ENCODE assay signal across 26 mouse cellular contexts in the genomic region with DNA sequence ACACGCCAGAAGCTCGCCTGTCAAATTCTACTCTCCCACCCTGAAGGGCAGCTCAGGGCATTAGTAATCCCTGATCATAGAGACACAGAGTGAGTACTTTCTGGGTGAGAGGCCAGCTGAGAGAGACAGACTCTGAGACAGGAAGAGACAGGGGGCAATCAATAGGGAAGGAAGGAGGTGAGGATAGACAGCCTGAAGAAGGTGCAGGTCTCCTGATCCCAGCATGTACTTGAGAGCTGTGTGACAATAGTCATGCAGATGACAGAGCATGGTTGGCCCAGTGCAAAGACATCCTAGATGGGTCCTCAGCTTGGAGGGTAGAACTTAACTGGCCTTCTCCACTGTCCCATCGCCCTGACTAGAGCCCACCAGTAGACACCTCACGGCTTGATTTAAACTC.
"Had no signal": no experiment of that assay in that cellular context is flagged by ENCODE, and none has a peak within 500 bp of the region (broad histone marks: within the 10 kb centered on the region; RNA-seq: fewer than 3 reads in every experiment).

No protein-coding gene starts in this region.

- H3K4me2 ChIP-seq: heart, embryonic 11.5 days; heart, embryonic 13.5 days; heart, embryonic 15.5 days; hindbrain, embryonic 12.5 days; hindbrain, embryonic 14.5 days; intestine, embryonic 15.5 days; kidney, embryonic 15.5 days; limb, embryonic 13.5 days; limb, embryonic 15.5 days had no signal

- ATAC-seq: hindbrain, embryonic 16.5 days; inflammation-experienced regulatory T-cells, adult 6 months; intestine, embryonic 15.5 days; intestine, postnatal 0 days had no signal

- H3K4me1 ChIP-seq: heart, embryonic 13.5 days; heart, embryonic 15.5 days; hindbrain, embryonic 10.5 days; hindbrain, embryonic 12.5 days; intestine, embryonic 15.5 days; kidney, embryonic 15.5 days; limb, embryonic 13.5 days; limb, embryonic 15.5 days had no signal

- H3K4me3 ChIP-seq: gastrocnemius, adult 2 months; heart, adult 2 months; heart, embryonic 13.5 days; heart, embryonic 15.5 days; hindbrain, embryonic 10.5 days; hindbrain, embryonic 12.5 days; intestine, embryonic 15.5 days; kidney, embryonic 15.5 days; limb, embryonic 13.5 days; limb, embryonic 15.5 days had no signal

- DNase-seq: gastrocnemius, adult 2 months; gastrocnemius, postnatal 10 days; gastrocnemius, postnatal 25 days; heart, adult 2 months; heart, postnatal 4 days; kidney, adult 2 months; kidney, adult 9 months; kidney, postnatal 14 days; kidney, postnatal 36 days; layer of hippocampus, adult 9-11 months; layer of hippocampus, postnatal 36 days; left cerebral cortex, postnatal 4 days had no signal

- H3K9me3 ChIP-seq: heart, embryonic 13.5 days; heart, embryonic 15.5 days; hindbrain, embryonic 10.5 days; hindbrain, embryonic 12.5 days; intestine, embryonic 15.5 days; kidney, embryonic 15.5 days; limb, embryonic 13.5 days; limb, embryonic 15.5 days had no signal

- H3K27me3 ChIP-seq: hindbrain, embryonic 12.5 days; intestine, embryonic 15.5 days; kidney, embryonic 15.5 days; limb, embryonic 13.5 days; limb, embryonic 15.5 days had no signal

- H3K27ac ChIP-seq: gastrocnemius, adult 2 months; heart, adult 2 months; heart, embryonic 13.5 days; heart, embryonic 15.5 days; hindbrain, embryonic 10.5 days; hindbrain, embryonic 12.5 days; hindbrain, embryonic 14.5 days; intestine, embryonic 15.5 days; kidney, embryonic 15.5 days; kidney, postnatal 0 days; limb, embryonic 13.5 days; limb, embryonic 15.5 days had no signal

- H3K36me3 ChIP-seq: heart, embryonic 13.5 days; heart, embryonic 15.5 days; kidney, embryonic 15.5 days; limb, embryonic 15.5 days had no signal

- H3K9ac ChIP-seq: heart, embryonic 13.5 days; heart, embryonic 15.5 days; hindbrain, embryonic 12.5 days; hindbrain, embryonic 14.5 days; intestine, embryonic 15.5 days; kidney, embryonic 15.5 days; limb, embryonic 13.5 days; limb, embryonic 15.5 days had no signal
